Mouse (Mus musculus) myocyte (in vitro differentiated cells): ENCODE measurements at regions not wholly inside any gene's neighbourhood (a gene's known extent, or its start where the extent isn't known, plus 50 kb on each side); places are given as distances from the start of the nearest gene placed in this dataset.

ENCODE experiments used
- H3K27me3 ChIP-seq: one replicate; pipeline ENCODE4 v1.6.1; 2011; ENCODE audit not compliant: control insufficient read depth, insufficient read depth, insufficient read length
- H3K36me3 ChIP-seq: one replicate; pipeline ENCODE4 v1.6.1; 2011; ENCODE audit not compliant: control insufficient read depth, insufficient read depth
- H3K4me2 ChIP-seq: one replicate; pipeline ENCODE4 v1.6.1; 2011; ENCODE audit warnings: low read depth, control low read depth
- H3K4me3 ChIP-seq: one replicate; pipeline ENCODE4 v1.5.1; 2011; ENCODE audit warnings: mild to moderate bottlenecking, control low read depth, moderate library complexity
- H3K79me2 ChIP-seq: one replicate; pipeline ENCODE4 v1.6.1; 2011; ENCODE audit not compliant: control insufficient read depth, insufficient read depth
- H3ac ChIP-seq: one replicate; pipeline ENCODE4 v1.6.1; 2011; ENCODE audit not compliant: control insufficient read depth, insufficient read length
- CEBPB ChIP-seq: IDR thresholded peaks from 2 replicates; pipeline ENCODE4 v1.6.1; 2011; ENCODE audit warnings: mild to moderate bottlenecking, moderate library complexity; ENCODE audit not compliant: poor library complexity, insufficient read depth, severe bottlenecking
- E2F4 ChIP-seq: IDR thresholded peaks from one replicate; pipeline ENCODE4 v1.6.1; 2011; ENCODE audit warnings: mild to moderate bottlenecking, control low read depth, moderate library complexity; ENCODE audit not compliant: insufficient read depth
- MAX ChIP-seq: IDR thresholded peaks from one replicate; pipeline ENCODE4 v1.6.1; 2011; ENCODE audit warnings: low read depth, mild to moderate bottlenecking, control low read depth
- MYOD1 ChIP-seq, 3 experiments: IDR thresholded peaks; one replicate each; pipeline ENCODE4 v1.6.1; 2011; ENCODE audit warnings: control low read depth in 2 of 3, low read depth in 2 of 3, mild to moderate bottlenecking in 2 of 3, moderate library complexity in 1 of 3; ENCODE audit not compliant: insufficient read length in 2 of 3, control insufficient read depth in 1 of 3
- MYOG ChIP-seq, 3 experiments: IDR thresholded peaks; one replicate each; pipeline ENCODE4 v1.6.1; 2011; ENCODE audit warnings: control low read depth in 2 of 3, low read depth in 2 of 3, mild to moderate bottlenecking in 2 of 3; ENCODE audit not compliant: insufficient read length in 2 of 3, control insufficient read depth in 1 of 3, insufficient read depth in 1 of 3
- POLR2A ChIP-seq: IDR thresholded peaks from one replicate; pipeline ENCODE4 v1.6.1; 2011; ENCODE audit warnings: low read depth, mild to moderate bottlenecking, control low read depth, moderate library complexity; ENCODE audit not compliant: insufficient read length
- POLR2AphosphoS2 ChIP-seq: IDR thresholded peaks from one replicate; pipeline ENCODE4 v1.6.1; 2011; ENCODE audit warnings: low read depth, control low read depth; ENCODE audit not compliant: insufficient read length
- SRF ChIP-seq: IDR thresholded peaks from one replicate; pipeline ENCODE4 v1.6.1; 2011; ENCODE audit warnings: low read depth; ENCODE audit not compliant: control insufficient read depth, insufficient read length
- TCF12 ChIP-seq: IDR thresholded peaks from one replicate; pipeline ENCODE4 v1.6.1; 2011; ENCODE audit warnings: mild to moderate bottlenecking, control low read depth; ENCODE audit not compliant: poor library complexity, insufficient read depth, severe bottlenecking
- TCF3 ChIP-seq: IDR thresholded peaks from one replicate; pipeline ENCODE4 v1.6.1; 2011; ENCODE audit warnings: low read depth, control low read depth; ENCODE audit not compliant: insufficient read length
- USF1 ChIP-seq: IDR thresholded peaks from one replicate; pipeline ENCODE4 v1.6.1; 2011; ENCODE audit warnings: low read depth, mild to moderate bottlenecking, control low read depth, moderate library complexity

GRCm38 (mm10) chr9:24896498-24897261 is 122.6 kb upstream of the Tbx20 start:
- H3K27me3 ChIP-seq = peaks cover 6% of the 10 kb centered on the region
- TF ChIP-seq POLR2AphosphoS2 = no peak
- no peak for TF ChIP-seq MYOD1 (IDR thresholded peaks at IDR 0.05; ENCODE audit: control insufficient read depth in 1 of 3, insufficient read length in 2 of 3, low read depth in 2 of 3)
- no peak for TF ChIP-seq MYOG (IDR thresholded peaks at IDR 0.05; ENCODE audit: control insufficient read depth in 1 of 3, insufficient read depth in 1 of 3, insufficient read length in 2 of 3, low read depth in 2 of 3)
- no peak for TF ChIP-seq TCF3
- H3ac ChIP-seq = no peak overlapping the region
- no peaks in the 10 kb centered on the region for H3K79me2 ChIP-seq
- no peaks in the 10 kb centered on the region for H3K36me3 ChIP-seq
- no peak overlapping the region for H3K4me3 ChIP-seq
- H3K4me2 ChIP-seq = no peak overlapping the region

- TF ChIP-seq POLR2AphosphoS2 (no peak), TCF3 (no peak), E2F4 (no peak), TCF12 (no peak), MYOD1 (IDR thresholded peaks at IDR 0.05; ENCODE audit: control insufficient read depth in 1 of 3, insufficient read length in 2 of 3, low read depth in 2 of 3) (no peak), SRF (no peak), USF1 (no peak), CEBPB (no peak)
- Histone ChIP-seq H3K27me3 (no peaks in the 10 kb centered on the region), H3K4me2 (peak overlapping the region; percentile 63), H3K79me2 (no peaks in the 10 kb centered on the region), H3K4me3 (no peak overlapping the region), H3ac (no peak overlapping the region), H3K36me3 (no peaks in the 10 kb centered on the region)
Observed at GRCm38 (mm10) chr9:24899206-24899928, 125.3 kb upstream of the Tbx20 start.

- peak in 1 of 3 experiments; percentile 23 for TF ChIP-seq MYOD1 (IDR thresholded peaks at IDR 0.05; ENCODE audit: control insufficient read depth in 1 of 3, insufficient read length in 2 of 3, low read depth in 2 of 3)
- no peak for TF ChIP-seq E2F4
- no peaks in the 10 kb centered on the region for H3K36me3 ChIP-seq
- no peak overlapping the region for H3ac ChIP-seq
- no peaks in the 10 kb centered on the region for H3K27me3 ChIP-seq
- no peaks in the 10 kb centered on the region for H3K79me2 ChIP-seq
- H3K4me3 ChIP-seq = no peak overlapping the region
- peak overlapping the region; percentile 13 for H3K4me2 ChIP-seq
Observed at GRCm38 (mm10) chr9:24903706-24904105, 129.6 kb upstream of the Tbx20 start.

GRCm38 (mm10) chr9:24909086-24909979 is 135.2 kb upstream of the Tbx20 start:
- H3K4me3 ChIP-seq = no peak overlapping the region
- no peaks in the 10 kb centered on the region for H3K79me2 ChIP-seq
- H3K36me3 ChIP-seq = no peaks in the 10 kb centered on the region
- H3K4me2 ChIP-seq = no peak overlapping the region
- H3ac ChIP-seq = no peak overlapping the region
- TF ChIP-seq CEBPB (no peak), SRF (no peak), POLR2A (no peak), MYOG (IDR thresholded peaks at IDR 0.05; ENCODE audit: control insufficient read depth in 1 of 3, insufficient read depth in 1 of 3, insufficient read length in 2 of 3, low read depth in 2 of 3) (no peak), MAX (no peak), E2F4 (no peak), TCF3 (no peak), MYOD1 (IDR thresholded peaks at IDR 0.05; ENCODE audit: control insufficient read depth in 1 of 3, insufficient read length in 2 of 3, low read depth in 2 of 3) (no peak), TCF12 (no peak)
- H3K27me3 ChIP-seq = no peaks in the 10 kb centered on the region

GRCm38 (mm10) chr9:24910738-24911137 is 136.6 kb upstream of the Tbx20 start:
- no peaks in the 10 kb centered on the region for H3K36me3 ChIP-seq
- no peak overlapping the region for H3ac ChIP-seq
- TF ChIP-seq MYOD1 (IDR thresholded peaks at IDR 0.05; ENCODE audit: control insufficient read depth in 1 of 3, insufficient read length in 2 of 3, low read depth in 2 of 3) = no peak
- no peaks in the 10 kb centered on the region for H3K27me3 ChIP-seq
- H3K4me2 ChIP-seq = no peak overlapping the region
- no peak overlapping the region for H3K4me3 ChIP-seq
- H3K79me2 ChIP-seq = no peaks in the 10 kb centered on the region
